Mouse (Mus musculus) gastrocnemius, postnatal 10 days (tissue): ENCODE data around the gene Blzf1. TPM values are rescaled to one million over a fixed set of nuclear protein-coding genes. Genes with fewer than 3 reads are reported as not detected.

Experiments
- DNase-seq: peaks from one replicate; pipeline ENCODE4 v3.0.0; 2021; ENCODE audit warnings: mixed read lengths
- total RNA-seq, 2 experiments: library from RNA; stranded (reverse); gene quantifications; 2 replicates each; pipeline ENCODE4 v1.2.3; 2021

The Blzf1 gene
- total RNA-seq, 2 experiments from 2014 or later: 23.4 to 25.3 TPM

DNA sequence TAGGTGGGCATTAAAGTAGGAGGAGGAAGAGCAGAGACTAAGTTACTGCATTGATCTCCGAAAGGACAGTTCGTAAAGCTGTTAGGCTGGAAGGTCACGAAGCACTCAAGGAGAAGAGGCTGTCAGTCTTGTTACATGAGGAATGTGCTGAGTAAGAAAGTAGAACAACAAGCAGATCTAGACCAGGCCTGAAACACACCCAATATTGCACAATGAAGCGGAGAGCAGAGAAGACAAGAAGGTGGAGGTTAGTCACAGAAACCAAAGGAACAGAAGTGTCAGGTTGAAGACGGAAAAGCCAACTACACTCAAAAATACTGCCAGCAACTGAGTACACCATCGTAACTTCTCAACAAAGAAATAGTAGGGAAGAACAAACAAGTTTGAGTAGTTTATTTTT is 13.2 kb downstream of the Blzf1 start:
- no peak for DNase-seq

DNA sequence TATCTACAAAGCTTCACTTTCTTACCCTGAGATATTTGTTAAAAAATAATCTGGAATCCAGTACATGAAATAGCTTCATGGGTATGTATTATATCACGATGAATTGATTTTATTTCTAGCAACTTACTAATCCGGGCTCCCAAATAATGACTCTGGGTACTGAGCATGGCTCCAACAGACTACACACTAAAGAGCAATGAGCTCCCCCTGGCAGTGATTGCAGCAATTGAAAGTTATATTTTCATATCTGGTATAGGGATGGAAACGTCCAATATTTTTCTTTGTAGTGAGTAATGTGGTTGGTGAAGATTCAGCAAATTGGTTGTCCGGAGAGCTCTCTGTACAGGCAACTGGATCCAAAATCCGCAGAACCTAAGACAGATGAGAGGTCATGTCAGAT is 15.2 kb downstream of the Blzf1 start:
- no peak for DNase-seq

DNA sequence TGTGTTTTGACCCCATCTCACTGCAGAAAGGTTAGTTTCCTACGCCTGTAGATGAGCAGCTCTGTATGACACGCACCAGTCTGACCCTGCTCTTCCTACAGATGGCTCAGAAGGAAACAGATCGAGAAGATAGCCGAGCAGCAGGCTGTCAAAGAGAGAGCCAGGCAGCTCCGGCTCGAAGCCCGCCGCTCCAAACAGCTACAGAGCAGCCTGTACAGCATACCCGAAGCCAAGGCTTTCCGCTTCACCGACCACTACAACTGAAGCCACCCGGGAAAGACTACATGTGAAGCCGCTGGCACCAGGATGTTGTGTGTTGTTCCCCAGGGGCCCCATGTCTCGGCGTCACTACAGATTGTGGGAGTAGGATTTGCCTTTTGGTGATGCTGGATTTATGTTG is 19.9 kb downstream of the Blzf1 start:
- DNase-seq: no peak

DNA sequence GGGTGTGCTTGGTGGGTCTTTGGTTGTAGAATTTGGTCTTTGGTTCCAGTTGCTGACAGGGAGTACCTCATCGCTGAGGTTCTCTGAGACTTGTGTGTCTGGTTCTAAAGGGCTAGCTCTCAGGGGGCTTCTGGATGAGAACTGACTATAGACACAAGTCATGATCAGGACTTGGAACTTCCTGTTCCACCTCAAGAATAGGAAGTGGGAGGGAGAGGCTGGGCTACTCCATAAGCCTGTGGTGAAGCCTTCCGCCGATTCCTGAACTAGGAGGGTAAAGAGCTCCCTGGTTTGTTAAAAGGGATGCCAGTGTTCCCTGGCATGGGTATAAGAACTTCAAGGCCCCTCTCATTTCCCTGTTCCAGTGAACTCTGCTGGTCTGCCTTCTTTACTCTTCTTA is 23.3 kb downstream of the Blzf1 start:
- DNase-seq: no peak

DNA sequence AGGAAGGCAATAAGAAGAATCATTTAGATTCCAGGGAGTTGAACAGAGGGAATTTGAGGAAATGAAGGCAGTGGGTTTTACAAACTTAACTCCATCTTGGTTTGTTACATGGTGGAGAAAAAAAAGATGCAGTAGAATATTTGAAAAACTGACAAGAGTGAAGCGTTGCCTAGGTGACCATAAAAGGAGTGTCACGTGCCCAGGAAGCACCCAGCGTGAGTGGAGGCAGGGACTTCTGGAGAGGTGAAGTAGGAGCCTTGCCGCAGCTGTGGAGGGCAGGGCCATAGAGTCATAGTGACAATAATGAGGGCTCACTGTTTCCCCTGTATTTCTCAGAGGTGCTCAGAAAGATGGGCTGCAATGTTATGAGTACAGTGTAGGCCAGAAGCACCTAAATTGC is 28.0 kb downstream of the Blzf1 start:
- DNase-seq: no peak

DNA sequence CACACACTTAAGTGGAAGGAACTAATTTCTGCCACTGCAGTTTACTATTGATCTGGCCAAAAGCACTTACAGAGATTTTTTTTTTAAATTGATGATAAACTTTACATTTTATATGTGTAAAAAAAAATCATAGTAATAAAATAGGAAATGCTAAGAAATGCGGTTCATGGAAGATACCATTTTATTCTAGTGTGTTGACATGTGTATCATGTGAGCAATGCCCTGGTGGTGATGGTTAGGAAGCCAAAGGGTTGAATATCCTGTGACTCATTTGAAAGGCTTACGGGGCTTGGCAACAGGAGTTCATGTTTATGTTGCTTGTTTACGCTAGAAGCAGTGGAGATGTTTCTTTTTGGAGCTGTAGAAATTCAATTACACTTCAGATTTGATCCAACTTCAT is 30.7 kb downstream of the Blzf1 start:
- DNase-seq: no peak

DNA sequence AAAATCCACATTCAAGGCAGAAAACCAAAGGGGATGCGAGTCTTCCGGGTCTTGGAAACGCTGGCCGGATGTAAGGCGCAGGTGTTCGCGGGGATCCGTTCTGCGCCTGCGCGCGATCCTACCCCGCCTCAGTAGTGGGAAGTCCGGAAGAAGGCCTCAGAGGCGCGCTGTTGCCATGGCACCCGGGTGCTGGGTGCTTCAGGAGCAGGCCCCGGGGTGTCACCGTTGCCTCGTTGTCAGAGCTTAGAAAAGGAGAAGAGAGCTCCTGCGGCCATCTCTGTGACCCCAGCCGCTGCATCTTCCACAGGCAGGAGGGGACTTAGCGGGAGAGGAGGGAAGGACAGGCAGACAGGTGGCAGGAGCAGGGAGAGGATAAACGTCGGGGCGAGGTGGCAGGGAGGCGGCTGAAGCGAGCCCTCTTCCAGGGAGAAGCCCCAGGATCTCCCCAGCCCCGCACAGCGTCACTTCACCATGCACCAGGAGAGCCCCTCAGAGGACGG is 31.8 kb downstream of the Blzf1 start, which contains the start of gene Ccdc181:
Gene Ccdc181, plus strand, starts transcription at position 131 of the 500 bp plus-strand sequence.
- DNase-seq: peak; percentile 83

DNA sequence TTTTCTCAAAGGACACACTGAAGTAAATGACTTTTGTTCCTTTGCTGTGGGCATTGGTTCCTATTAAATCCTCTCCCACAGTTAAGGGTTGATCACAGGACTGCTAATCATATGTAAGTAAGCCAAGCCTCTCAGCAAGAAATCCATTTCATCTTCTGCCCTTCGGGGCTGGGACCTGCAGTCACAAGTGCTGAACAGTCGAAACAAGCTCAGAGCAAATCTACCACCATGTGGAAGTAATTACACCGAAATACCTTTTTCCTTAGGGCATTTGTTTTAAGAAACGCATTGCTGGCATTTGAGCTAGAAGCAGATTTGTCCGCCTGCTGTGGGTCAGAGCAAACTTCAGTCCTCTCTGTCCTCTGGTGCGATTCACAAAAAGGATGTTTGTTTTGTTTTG is 33.6 kb downstream of the Blzf1 start:
- DNase-seq: no peak

DNA sequence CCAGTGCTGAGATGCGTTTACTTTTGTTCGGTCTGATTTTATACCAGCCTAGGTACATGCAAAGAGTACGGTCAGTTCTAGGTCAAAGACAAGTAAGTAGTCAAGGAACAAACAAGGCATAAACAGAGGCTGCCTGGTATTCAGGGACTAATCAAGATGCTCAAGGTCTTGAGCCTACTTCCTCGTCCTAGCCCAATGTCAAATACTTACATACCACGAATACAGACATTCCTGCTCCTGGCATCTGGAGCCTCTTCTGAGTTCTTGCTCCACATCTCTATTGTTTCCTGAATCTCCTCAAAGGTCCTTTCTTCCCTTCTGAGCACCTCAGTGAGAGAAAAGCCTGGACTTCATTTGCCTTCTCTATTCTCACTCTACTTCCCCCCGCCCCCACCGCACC is 36.3 kb downstream of the Blzf1 start:
- DNase-seq: no peak

DNA sequence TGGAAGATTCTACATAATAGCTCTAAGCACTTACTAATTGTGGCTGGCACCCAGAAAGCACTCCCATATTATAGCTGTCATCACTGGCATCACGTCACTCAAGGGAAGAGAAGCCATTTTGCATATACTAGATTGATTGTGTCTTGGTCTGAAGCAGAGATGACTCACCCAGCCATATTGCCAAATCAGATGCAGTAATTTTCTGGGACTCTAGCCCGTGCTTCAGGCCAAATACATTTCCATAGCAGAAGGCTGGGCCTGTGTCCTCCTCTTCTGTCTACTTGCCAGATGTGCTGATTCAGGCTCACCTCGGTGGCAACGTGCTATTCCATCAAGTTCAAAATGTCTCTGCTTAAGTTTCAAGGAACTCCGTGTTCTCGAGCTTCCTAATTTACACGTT is 45.7 kb downstream of the Blzf1 start:
- no peak for DNase-seq

DNA sequence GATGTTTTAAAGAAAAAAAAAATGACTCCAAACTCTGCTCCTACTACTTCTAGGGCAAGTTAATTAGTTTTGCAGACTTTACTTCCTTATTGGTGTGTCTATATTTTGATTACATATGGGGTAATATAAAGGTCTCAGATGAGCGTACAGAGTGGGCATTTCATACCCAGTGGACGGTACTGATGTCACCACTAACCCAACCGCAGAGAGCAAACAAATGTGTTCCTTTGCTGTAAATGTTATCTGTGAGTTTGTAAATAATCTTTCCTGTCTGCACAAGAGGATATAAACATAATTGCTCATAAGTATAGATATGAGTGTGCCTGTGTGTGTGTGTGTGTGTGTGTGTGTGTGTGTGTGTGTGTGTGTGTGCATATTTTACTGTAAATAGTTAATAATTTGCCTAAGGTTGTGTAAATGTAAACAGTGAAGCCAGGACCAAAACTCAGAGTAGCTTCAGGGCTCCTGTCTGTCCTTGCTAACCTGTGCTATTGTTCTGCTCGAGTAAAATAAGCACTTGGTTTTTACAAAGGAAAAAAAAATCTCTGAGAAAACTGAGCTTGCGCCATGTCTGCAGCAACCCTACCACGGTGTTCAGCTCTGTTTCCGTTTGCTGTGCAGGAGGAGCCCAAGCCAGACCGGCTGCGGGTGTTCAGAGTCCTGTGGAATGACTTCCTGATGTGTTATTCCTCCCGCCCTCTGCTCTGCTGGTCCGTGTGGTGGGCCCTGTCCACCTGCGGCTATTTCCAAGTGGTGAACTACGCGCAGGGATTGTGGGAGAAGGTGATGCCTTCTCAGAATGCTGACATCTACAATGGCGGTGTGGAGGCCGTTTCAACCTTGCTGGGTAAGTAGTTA is 46.9 kb downstream of the Blzf1 start:
- no peak for DNase-seq

DNA sequence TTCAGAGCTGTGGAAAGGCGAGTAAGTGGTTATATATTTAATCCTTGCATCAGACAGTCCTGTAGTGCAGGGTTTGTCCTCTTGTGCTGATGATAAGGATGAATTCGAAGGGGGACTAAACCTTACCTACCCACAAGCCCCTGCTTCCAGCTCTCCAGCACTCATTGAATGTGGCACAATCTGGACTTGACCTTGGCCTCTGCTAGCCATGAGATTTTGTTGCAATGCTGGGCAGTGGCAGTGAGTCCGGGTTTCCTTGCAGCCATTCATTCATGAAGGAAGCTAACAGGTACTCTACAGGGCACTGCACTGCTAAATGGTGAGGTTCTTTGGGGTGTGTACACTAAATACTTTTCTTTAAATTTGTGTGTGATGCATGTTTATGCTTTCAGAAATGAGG is 52.5 kb downstream of the Blzf1 start:
- DNase-seq: no peak

DNA sequence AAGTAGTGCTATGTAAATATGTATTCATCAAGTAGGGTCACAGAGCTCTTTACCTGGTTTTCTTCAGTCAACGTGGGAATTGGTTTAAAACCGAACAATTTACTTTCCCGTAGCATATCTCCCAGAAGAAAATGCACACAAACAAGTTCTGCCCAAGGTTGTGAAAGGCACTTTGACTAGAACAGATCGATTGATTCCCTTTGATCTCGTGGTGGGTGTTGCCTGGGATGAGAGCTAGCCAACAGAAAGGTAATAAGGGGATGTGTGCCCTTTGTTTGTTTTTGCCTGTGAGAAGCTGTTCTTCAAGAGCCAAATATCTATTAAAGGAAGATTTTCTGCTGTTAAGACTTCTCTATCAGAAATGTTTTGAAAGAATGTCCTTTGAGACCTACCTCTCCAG is 54.7 kb downstream of the Blzf1 start:
- DNase-seq: no peak

DNA sequence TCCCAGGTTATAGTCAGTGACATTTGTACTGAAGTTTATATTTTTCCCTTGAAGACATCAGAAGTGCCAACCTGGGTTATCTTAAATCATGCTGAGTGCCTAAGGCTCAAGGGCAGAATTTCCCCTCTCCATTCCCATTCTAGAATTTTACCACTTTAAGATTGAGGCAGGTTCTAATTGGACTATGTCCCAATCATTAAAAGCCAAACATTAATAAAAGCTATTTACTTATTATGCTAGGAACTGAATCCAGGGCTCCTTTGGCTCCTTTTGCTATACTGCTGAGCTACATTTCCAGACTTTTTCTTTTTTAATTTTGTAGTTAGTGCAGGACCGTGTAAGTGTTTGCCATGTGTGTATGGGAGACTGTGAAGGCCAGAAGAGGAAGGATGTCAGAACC is 55.9 kb downstream of the Blzf1 start:
- DNase-seq: no peak

DNA sequence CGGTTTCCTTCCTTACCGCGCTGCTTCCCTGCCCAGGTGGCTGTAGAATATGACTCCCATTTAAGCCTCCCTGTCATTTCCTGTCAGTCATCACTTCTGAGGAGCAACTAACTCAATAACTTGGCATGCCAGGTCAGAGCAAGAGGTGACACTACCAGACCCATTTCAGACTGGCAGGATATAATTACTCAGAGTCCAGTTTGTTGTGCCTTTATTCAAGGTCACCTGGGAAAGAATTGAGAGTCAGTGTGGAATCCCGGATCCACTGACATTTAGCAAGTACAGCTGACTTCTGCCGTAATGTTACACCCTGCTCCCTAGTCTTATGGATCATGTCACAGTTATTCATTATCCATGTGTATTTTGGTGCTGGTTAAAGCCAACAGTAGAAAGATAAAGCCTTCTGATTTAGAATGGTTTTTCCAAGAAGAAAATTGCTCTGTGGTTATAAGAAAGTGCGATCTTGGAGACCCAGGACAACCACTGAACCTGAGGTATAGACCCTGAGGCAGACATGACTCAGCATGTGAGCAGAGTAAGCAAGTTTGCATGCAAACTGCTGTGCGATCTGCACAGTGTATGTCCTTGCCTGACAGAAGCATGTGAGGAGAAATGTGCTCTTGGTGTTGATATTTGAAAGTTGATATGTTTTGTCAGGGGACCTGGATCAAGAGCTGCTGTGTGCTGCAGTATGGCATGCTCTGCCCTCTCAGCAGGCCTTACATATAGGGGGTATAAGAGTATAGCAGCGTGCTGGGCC is 56.7 kb downstream of the Blzf1 start:
- DNase-seq: no peak

DNA sequence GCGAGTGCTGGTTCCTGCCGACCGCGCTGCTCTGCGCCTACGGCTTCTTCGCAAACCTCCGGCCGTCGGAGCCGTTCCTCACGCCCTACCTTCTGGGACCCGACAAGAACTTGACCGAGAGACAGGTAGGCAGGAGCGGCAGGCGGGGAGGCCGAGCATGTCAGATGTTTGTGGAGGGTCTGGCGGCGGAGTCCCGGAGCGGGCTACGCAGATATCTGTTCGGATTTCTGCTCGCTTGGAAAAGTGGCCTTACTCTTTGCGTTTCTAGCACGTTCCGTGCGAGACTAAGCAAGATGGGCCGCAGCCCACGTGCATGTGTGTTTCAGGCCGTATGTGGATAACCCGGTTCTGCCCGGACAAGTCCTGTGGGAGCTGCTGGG is 58.0 kb downstream of the Blzf1 start:
- DNase-seq: no peak

DNA sequence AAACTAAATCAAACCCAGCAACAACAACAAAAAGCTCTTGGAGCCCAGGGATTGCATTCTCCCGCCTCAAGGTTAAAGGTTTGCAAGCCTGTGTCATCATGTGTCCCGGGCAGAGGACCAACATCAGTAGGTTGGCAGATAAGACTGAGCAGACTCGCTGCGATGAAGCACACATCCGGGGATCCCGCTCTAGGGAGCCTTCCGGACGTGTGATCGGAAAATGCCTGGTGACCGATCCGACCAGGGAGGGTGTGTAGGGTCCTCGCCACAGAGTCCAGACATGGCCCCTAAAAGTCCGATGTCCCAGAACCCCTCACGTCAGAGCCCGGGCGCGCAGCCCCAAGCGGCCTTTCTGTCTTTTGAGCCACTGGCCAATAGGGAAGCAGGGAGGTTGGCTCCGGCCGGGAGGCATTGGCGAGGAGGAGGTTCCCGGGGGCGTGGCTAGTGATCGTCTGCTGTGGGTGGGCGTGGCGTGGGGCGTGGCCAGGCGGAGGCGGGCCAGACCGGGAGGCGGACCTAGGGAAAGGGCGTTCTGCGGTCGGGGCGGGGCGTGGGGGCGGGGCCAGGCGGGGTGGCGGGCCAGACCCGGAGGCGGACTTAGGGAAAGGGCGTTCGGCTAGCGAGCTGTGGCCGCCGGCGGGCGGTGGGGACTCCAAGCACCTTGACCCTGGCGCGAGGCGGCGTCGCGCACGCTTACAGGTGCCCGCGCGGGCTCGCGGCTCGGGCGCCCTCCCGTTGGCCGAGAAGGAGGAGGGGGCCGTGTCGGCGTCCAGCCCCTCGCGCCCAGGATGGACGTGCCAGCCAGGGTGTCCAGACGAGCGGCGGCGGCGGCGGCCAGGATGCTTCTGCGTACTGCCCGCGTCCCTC is 58.6 kb downstream of the Blzf1 start, which contains the start of gene Slc19a2:
Gene Slc19a2, plus strand, starts transcription at position 582 of the 867 bp plus-strand sequence.
- DNase-seq: peak; percentile 99

DNA sequence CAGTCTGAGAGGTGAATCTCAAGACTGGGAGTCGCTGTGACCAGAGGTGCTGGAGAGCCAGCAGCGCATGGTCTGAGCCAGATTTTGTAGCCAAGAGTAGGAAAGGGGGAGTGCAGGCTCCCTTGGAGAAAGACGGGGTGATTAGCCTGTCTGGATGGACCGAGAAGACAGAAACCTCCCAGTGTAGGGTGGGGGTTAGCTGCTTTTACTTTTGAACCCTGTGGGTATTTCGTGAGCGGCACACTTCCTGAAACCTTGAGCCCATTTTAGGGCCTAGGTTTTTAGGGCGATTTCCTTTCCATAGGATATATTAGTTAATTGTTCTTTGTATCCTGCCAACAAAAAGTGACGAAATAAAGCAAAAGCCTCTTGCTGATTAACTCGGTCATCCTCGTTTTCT is 59.3 kb downstream of the Blzf1 start:
- no peak for DNase-seq

DNA sequence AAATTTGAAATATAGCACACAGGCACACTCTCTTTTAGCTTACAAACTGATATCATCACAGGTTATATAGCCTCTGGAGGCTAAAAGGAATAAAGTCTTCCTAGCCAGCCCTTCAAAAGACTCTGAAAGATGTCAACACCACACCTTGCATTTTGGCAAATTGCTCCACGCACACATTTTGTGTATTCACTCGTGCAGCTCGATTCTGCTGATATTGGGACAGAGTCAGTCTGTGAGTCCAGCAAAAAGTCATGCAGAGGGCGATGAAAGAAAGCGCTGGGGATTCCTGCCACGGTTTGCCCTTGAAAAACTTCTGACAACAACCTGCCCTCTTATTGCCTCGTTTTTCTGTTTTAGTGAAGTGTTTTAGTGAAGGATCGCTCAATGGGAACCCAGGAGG is 59.8 kb downstream of the Blzf1 start:
- DNase-seq: no peak

DNA sequence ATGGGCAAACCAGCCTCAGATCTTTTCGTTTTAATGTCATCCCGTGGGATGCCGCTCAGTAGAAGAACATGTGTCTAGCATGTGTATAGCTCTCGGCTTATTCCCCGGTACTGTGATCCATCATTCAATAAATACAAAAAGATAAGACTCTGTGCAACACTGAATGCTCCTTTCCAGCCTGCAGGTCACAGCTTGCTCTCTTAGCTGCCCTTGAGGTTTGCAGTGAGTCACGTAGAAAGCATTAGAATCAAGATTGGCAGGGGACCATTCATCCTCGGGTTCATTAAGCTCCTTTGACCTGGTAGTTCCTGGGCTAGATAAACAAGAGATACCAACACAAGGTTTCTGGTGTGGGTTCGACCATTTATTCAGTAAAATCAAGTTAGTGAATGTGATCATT is 64.5 kb downstream of the Blzf1 start:
- no peak for DNase-seq

DNA sequence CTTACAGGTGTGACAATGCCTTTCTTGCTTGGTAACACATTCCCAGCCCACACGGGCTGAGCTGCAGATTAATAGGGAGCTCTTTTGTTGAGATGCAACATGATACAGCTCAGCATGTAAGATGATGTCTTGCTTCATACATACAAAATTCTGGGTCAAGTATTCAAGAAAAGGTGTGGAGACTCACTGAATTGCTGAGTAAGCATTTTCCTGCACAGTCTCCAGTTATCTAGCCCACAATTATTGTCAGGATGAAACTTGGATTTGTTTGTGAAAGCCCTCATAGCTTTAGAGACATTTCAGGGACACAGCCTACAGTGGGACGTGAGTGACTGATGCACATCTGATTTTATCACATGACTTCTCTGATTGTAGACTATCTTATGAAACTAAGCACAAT is 65.8 kb downstream of the Blzf1 start:
- no peak for DNase-seq
